Mouse (Mus musculus) stomach, embryonic 15.5 days (tissue): ENCODE data around the gene Slc22a21. TPM values are rescaled to one million over a fixed set of nuclear protein-coding genes. Genes with fewer than 3 reads are reported as not detected.

Source experiments
- polyA plus RNA-seq: library from polyadenylated mRNA; unstranded; fragments of >200 nt; fragmentation: Nextera tagmentation; extraction: Ambion mirVana; gene quantifications from 2 replicates; pipeline ENCODE4 v1.2.1, GENCODE M21; 2015

Slc22a21 gene
- polyA plus RNA-seq, 1 experiment from 2014 or later, result 8.8 TPM

Other genes with a start within 250 kb of the Slc22a21 start
- gene Irf1, start 210.3 kb downstream of the Slc22a21 start, polyA plus RNA-seq, result 27.6 and 27.9 TPM in 2 replicates
- gene Gm17334, start 207.1 kb downstream of the Slc22a21 start, polyA plus RNA-seq, result 0.19 and 0.24 TPM in 2 replicates
- gene Gm12216, start 121.1 kb downstream of the Slc22a21 start, polyA plus RNA-seq, result 1.7 and 2.4 TPM in 2 replicates
- gene Slc22a5, start 88.7 kb downstream of the Slc22a21 start, polyA plus RNA-seq, result 7.8 and 9.3 TPM in 2 replicates
- 2.0 and 3.0 TPM in 2 replicates for gene Slc22a4, start 47.8 kb upstream of the Slc22a21 start, polyA plus RNA-seq
- 49.9 and 52.0 TPM in 2 replicates for gene Pdlim4, start 88.7 kb upstream of the Slc22a21 start, polyA plus RNA-seq
- 54.8 and 59.5 TPM in 2 replicates for gene P4ha2, start 119.8 kb upstream of the Slc22a21 start, polyA plus RNA-seq